Mouse (Mus musculus): ENCODE measurements around the gene Ccdc160. TPM values are rescaled to one million over a fixed set of nuclear protein-coding genes. Genes with fewer than 3 reads are reported as not detected.

The Ccdc160 gene
- total RNA-seq (2021) = 1 to 10 TPM; 2.5 to 3.4 TPM
- long read RNA-seq, experiment 1 = 0 reads
- long read RNA-seq, experiment 2, partial matches to known transcripts = 0 of 2 reads
- long read RNA-seq, experiment 2, other reads (novel, unspliced or antisense) = 0 of 2 reads

GRCm38 (mm10) chrX:52790980-52791593 lies at the start of gene Ccdc160:
Gene Ccdc160, plus strand, starts transcription at chrX:52791200.
- DNase-seq (ENCODE audit: extremely low spot score in 1 of 2, low spot score in 2 of 2) = peak; percentile 43 to 45
- intact Hi-C loops (cut with DNase I) = no loop called here
- Histone ChIP-seq H3K27ac (peak within 1 kb of the TSS; percentile 34; the same call in 1 of the 2 replicates), H3K4me3 (peak within 1 kb of the TSS; percentile 53)
- no peak; the same call in 1 of the 2 replicates for TF ChIP-seq CTCF (IDR thresholded peaks at IDR 0.05)

- H3K4me3 ChIP-seq = peak overlapping the region; percentile 36
- intact Hi-C loops (cut with DNase I) = no loop called here
- no peak overlapping the region for H3K27ac ChIP-seq
- TF ChIP-seq CTCF (IDR thresholded peaks at IDR 0.05) = no peak
- DNase-seq (ENCODE audit: extremely low spot score in 1 of 2, low spot score in 2 of 2) = no peak
Observed at GRCm38 (mm10) chrX:52743781-52744180, 47.2 kb upstream of the Ccdc160 start.

GRCm38 (mm10) chrX:52744201-52745051 lies 46.6 kb upstream of the Ccdc160 start:
- no peak for DNase-seq (ENCODE audit: extremely low spot score in 1 of 2, low spot score in 2 of 2)
- intact Hi-C loops (cut with DNase I) = no loop called here
- H3K4me3 ChIP-seq = peak overlapping the region; percentile 36
- H3K27ac ChIP-seq = no peak overlapping the region
- no peak for TF ChIP-seq CTCF (IDR thresholded peaks at IDR 0.05)

GRCm38 (mm10) chrX:52745462-52745861 lies 45.5 kb upstream of the Ccdc160 start:
- Histone ChIP-seq H3K4me3 (no peak overlapping the region), H3K27ac (no peak overlapping the region)
- intact Hi-C loops (cut with DNase I) = no loop called here
- no peak for TF ChIP-seq CTCF (IDR thresholded peaks at IDR 0.05)
- DNase-seq (ENCODE audit: extremely low spot score in 1 of 2, low spot score in 2 of 2) = no peak

GRCm38 (mm10) chrX:52745917-52746316 lies 45.1 kb upstream of the Ccdc160 start:
- intact Hi-C loops (cut with DNase I) = no loop called here
- no peak for DNase-seq (ENCODE audit: extremely low spot score in 1 of 2, low spot score in 2 of 2)
- no peak for TF ChIP-seq CTCF (IDR thresholded peaks at IDR 0.05)

GRCm38 (mm10) chrX:52746849-52747248 lies 44.2 kb upstream of the Ccdc160 start:
- Histone ChIP-seq H3K27ac (no peak overlapping the region), H3K4me3 (no peak overlapping the region)
- no peak for TF ChIP-seq CTCF (IDR thresholded peaks at IDR 0.05)
- intact Hi-C loops (cut with DNase I) = no loop called here
- DNase-seq (ENCODE audit: extremely low spot score in 1 of 2, low spot score in 2 of 2) = no peak

More at GRCm38 (mm10) chrX:52745917-52746316, 45.1 kb upstream of the Ccdc160 start:
- no peak overlapping the region for H3K27ac ChIP-seq
- no peak overlapping the region for H3K4me3 ChIP-seq

GRCm38 (mm10) chrX:52753491-52754085 lies 37.4 kb upstream of the Ccdc160 start:
- H3K4me3 ChIP-seq = no peak overlapping the region
- H3K27ac ChIP-seq = no peak overlapping the region
- TF ChIP-seq CTCF (IDR thresholded peaks at IDR 0.05) = no peak
- no peak for DNase-seq (ENCODE audit: extremely low spot score in 1 of 2, low spot score in 2 of 2)
- intact Hi-C loops (cut with DNase I) = no loop called here

- Histone ChIP-seq H3K27ac (no peak overlapping the region), H3K4me3 (no peak overlapping the region)
- intact Hi-C loops (cut with DNase I) = no loop called here
- DNase-seq (ENCODE audit: extremely low spot score in 1 of 2, low spot score in 2 of 2) = no peak
- TF ChIP-seq CTCF (IDR thresholded peaks at IDR 0.05) = no peak
Observed at GRCm38 (mm10) chrX:52757164-52757563, 33.8 kb upstream of the Ccdc160 start.

GRCm38 (mm10) chrX:52759232-52759631 lies 31.8 kb upstream of the Ccdc160 start:
- intact Hi-C loops (cut with DNase I) = no loop called here
- DNase-seq (ENCODE audit: extremely low spot score in 1 of 2, low spot score in 2 of 2) = no peak
- no peak overlapping the region for H3K27ac ChIP-seq
- TF ChIP-seq CTCF (IDR thresholded peaks at IDR 0.05) = no peak
- H3K4me3 ChIP-seq = no peak overlapping the region

GRCm38 (mm10) chrX:52760191-52760945 lies 30.6 kb upstream of the Ccdc160 start:
- no peak for DNase-seq (ENCODE audit: extremely low spot score in 1 of 2, low spot score in 2 of 2)
- intact Hi-C loops (cut with DNase I) = no loop called here
- Histone ChIP-seq H3K27ac (no peak overlapping the region), H3K4me3 (no peak overlapping the region)
- TF ChIP-seq CTCF (IDR thresholded peaks at IDR 0.05) = no peak

- no peak overlapping the region for H3K4me3 ChIP-seq
Observed at GRCm38 (mm10) chrX:52762221-52762620, 28.8 kb upstream of the Ccdc160 start.

More at GRCm38 (mm10) chrX:52762221-52762620, 28.8 kb upstream of the Ccdc160 start:
- no peak overlapping the region for H3K27ac ChIP-seq
- intact Hi-C loops (cut with DNase I) = no loop called here
- DNase-seq (ENCODE audit: extremely low spot score in 1 of 2, low spot score in 2 of 2) = no peak
- no peak for TF ChIP-seq CTCF (IDR thresholded peaks at IDR 0.05)

All from left cerebral cortex, adult 2 months (tissue).